Mouse (Mus musculus): Measurements from ENCODE around the gene Spn. TPM values are rescaled to one million over a fixed set of nuclear protein-coding genes. Genes with fewer than 3 reads are reported as not detected.

The Spn gene
- polyA plus RNA-seq, 1 experiment = 1.5 TPM

DNA sequence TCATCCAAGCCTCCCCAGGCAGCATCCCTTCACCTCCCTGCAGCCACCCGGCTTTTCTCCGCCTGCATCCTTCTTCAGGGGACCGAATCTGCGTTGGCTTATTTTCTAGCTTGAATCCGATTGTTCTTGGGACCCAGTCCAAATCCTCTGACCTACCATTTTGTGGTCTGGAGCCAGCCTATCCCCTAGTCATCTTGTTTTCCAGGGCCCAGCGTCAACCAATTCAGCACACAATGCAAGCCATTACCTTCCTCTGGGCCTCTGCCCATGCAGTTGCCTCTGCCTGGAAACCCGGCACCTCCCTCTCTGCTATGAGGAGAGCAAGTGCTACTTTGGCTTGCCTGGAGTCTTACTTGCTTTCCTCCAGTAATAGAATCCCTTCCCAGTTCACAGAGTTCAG, 32.1 kb downstream of the Spn start:
- Histone ChIP-seq H3K9me3 (replicated peaks; ENCODE audit: control insufficient read depth, insufficient read depth, low read length, poor library complexity, severe bottlenecking) (no peaks in the 10 kb centered on the region), H3K36me3 (ENCODE audit: control insufficient read depth, insufficient read depth, low read length, poor library complexity, severe bottlenecking) (no peaks in the 10 kb centered on the region), H3K4me3 (ENCODE audit: low read depth, low read length) (no peak overlapping the region), H3K9ac (ENCODE audit: low read depth, poor library complexity, severe bottlenecking) (no peak overlapping the region), H3K27me3 (ENCODE audit: control insufficient read depth, insufficient read depth, low read length, poor library complexity, severe bottlenecking) (no peaks in the 10 kb centered on the region), H3K4me1 (ENCODE audit: control insufficient read depth, insufficient read depth, low read length) (peaks cover 5% of the 10 kb centered on the region), H3K27ac (ENCODE audit: insufficient read depth, low read length) (no peak overlapping the region)
- no peak for TF ChIP-seq CTCF (IDR thresholded peaks at IDR 0.05; ENCODE audit: low read depth, low read length)
- no peak for TF ChIP-seq EP300 (IDR thresholded peaks at IDR 0.05; ENCODE audit: insufficient read depth, low read depth, low read length)
- no peak for TF ChIP-seq POLR2A (IDR thresholded peaks at IDR 0.05; ENCODE audit: insufficient read depth, low read length)

DNA sequence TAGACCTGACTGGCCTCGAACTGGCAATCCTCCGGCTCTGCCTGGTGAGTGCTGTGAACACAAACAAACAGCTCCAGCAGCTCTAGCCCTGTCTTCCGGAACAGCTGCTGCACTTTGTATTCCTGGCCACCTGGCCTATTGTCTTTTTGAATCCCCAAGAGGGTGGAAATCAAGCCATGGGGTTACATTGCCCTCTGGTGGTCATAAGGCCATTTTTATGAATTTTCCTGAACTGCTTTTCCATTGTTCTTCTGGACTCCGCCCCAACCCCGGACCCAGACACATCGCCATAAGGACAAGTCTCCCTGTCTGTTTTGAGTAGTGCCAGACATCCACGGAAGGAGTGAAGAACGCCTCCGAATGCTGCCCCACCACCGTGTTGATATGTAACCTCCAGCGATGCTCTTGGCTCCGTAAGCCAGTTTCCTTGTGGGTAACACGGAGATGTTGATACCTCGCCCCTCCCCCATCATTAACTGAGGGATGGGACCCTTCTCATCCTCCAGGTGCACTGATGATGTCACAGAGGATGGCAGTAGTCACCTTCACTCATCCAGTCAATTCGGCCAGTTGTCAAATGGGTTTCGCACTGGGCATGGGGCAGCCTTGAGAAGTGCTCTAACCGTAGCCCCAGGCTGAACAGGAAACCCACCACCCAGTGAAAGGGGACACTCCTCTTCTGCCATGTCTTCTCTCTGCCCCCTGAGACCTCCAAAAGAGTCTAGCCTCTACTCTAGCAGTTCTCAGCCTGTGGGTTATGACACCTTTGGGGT, 32.9 kb downstream of the Spn start:
- Histone ChIP-seq H3K4me3 (ENCODE audit: low read depth, low read length) (peak overlapping the region; percentile 67), H3K9me3 (replicated peaks; ENCODE audit: control insufficient read depth, insufficient read depth, low read length, poor library complexity, severe bottlenecking) (no peaks in the 10 kb centered on the region), H3K27ac (ENCODE audit: insufficient read depth, low read length) (peak overlapping the region; percentile 52), H3K36me3 (ENCODE audit: control insufficient read depth, insufficient read depth, low read length, poor library complexity, severe bottlenecking) (no peaks in the 10 kb centered on the region), H3K9ac (ENCODE audit: low read depth, poor library complexity, severe bottlenecking) (0 out of 2 replicates have a peak overlapping the region, but pooled peaks have one; percentile 11), H3K27me3 (ENCODE audit: control insufficient read depth, insufficient read depth, low read length, poor library complexity, severe bottlenecking) (no peaks in the 10 kb centered on the region), H3K4me1 (ENCODE audit: control insufficient read depth, insufficient read depth, low read length) (peaks cover 5% of the 10 kb centered on the region)
- TF ChIP-seq CTCF (IDR thresholded peaks at IDR 0.05; ENCODE audit: low read depth, low read length) (peak; percentile 42), EP300 (IDR thresholded peaks at IDR 0.05; ENCODE audit: insufficient read depth, low read depth, low read length) (peak; percentile 82), POLR2A (IDR thresholded peaks at IDR 0.05; ENCODE audit: insufficient read depth, low read length) (no peak)

- Histone ChIP-seq H3K4me3 (ENCODE audit: low read depth, low read length) (no peak overlapping the region), H3K27ac (ENCODE audit: insufficient read depth, low read length) (peak overlapping the region; percentile 52), H3K9ac (ENCODE audit: low read depth, poor library complexity, severe bottlenecking) (no peak overlapping the region), H3K4me1 (ENCODE audit: control insufficient read depth, insufficient read depth, low read length) (peaks cover 5% of the 10 kb centered on the region), H3K9me3 (replicated peaks; ENCODE audit: control insufficient read depth, insufficient read depth, low read length, poor library complexity, severe bottlenecking) (no peaks in the 10 kb centered on the region), H3K36me3 (ENCODE audit: control insufficient read depth, insufficient read depth, low read length, poor library complexity, severe bottlenecking) (no peaks in the 10 kb centered on the region), H3K27me3 (ENCODE audit: control insufficient read depth, insufficient read depth, low read length, poor library complexity, severe bottlenecking) (no peaks in the 10 kb centered on the region)
- TF ChIP-seq POLR2A (IDR thresholded peaks at IDR 0.05; ENCODE audit: insufficient read depth, low read length) (no peak), CTCF (IDR thresholded peaks at IDR 0.05; ENCODE audit: low read depth, low read length) (peak; percentile 48)
These were observed 33.7 kb downstream of the Spn start for GRCm38 (mm10) chr7:127103960-127104359.

GRCm38 (mm10) chr7:127102148-127102547, 35.5 kb downstream of the Spn start:
- H3K36me3 ChIP-seq (ENCODE audit: control insufficient read depth, insufficient read depth, low read length, poor library complexity, severe bottlenecking) = no peaks in the 10 kb centered on the region
- H3K27me3 ChIP-seq (ENCODE audit: control insufficient read depth, insufficient read depth, low read length, poor library complexity, severe bottlenecking) = no peaks in the 10 kb centered on the region
- peaks cover 5% of the 10 kb centered on the region for H3K4me1 ChIP-seq (ENCODE audit: control insufficient read depth, insufficient read depth, low read length)
- no peak overlapping the region for H3K27ac ChIP-seq (ENCODE audit: insufficient read depth, low read length)
- no peak overlapping the region for H3K4me3 ChIP-seq (ENCODE audit: low read depth, low read length)
- TF ChIP-seq CTCF (IDR thresholded peaks at IDR 0.05; ENCODE audit: low read depth, low read length) (no peak), EP300 (IDR thresholded peaks at IDR 0.05; ENCODE audit: insufficient read depth, low read depth, low read length) (no peak), POLR2A (IDR thresholded peaks at IDR 0.05; ENCODE audit: insufficient read depth, low read length) (no peak)
- H3K9me3 ChIP-seq (replicated peaks; ENCODE audit: control insufficient read depth, insufficient read depth, low read length, poor library complexity, severe bottlenecking) = no peaks in the 10 kb centered on the region
- no peak overlapping the region for H3K9ac ChIP-seq (ENCODE audit: low read depth, poor library complexity, severe bottlenecking)

- Histone ChIP-seq H3K27ac (ENCODE audit: insufficient read depth, low read length) (no peak overlapping the region), H3K4me1 (ENCODE audit: control insufficient read depth, insufficient read depth, low read length) (peaks cover 3% of the 10 kb centered on the region), H3K9ac (ENCODE audit: low read depth, poor library complexity, severe bottlenecking) (no peak overlapping the region), H3K9me3 (replicated peaks; ENCODE audit: control insufficient read depth, insufficient read depth, low read length, poor library complexity, severe bottlenecking) (no peaks in the 10 kb centered on the region), H3K27me3 (ENCODE audit: control insufficient read depth, insufficient read depth, low read length, poor library complexity, severe bottlenecking) (no peaks in the 10 kb centered on the region), H3K36me3 (ENCODE audit: control insufficient read depth, insufficient read depth, low read length, poor library complexity, severe bottlenecking) (no peaks in the 10 kb centered on the region), H3K4me3 (ENCODE audit: low read depth, low read length) (no peak overlapping the region)
- TF ChIP-seq CTCF (IDR thresholded peaks at IDR 0.05; ENCODE audit: low read depth, low read length) (no peak), POLR2A (IDR thresholded peaks at IDR 0.05; ENCODE audit: insufficient read depth, low read length) (no peak), EP300 (IDR thresholded peaks at IDR 0.05; ENCODE audit: insufficient read depth, low read depth, low read length) (no peak)
These were observed 36.1 kb downstream of the Spn start for GRCm38 (mm10) chr7:127101451-127102016.

- no peaks in the 10 kb centered on the region for H3K27me3 ChIP-seq (ENCODE audit: control insufficient read depth, insufficient read depth, low read length, poor library complexity, severe bottlenecking)
- H3K4me3 ChIP-seq (ENCODE audit: low read depth, low read length) = no peak overlapping the region
- no peak overlapping the region for H3K27ac ChIP-seq (ENCODE audit: insufficient read depth, low read length)
- no peaks in the 10 kb centered on the region for H3K36me3 ChIP-seq (ENCODE audit: control insufficient read depth, insufficient read depth, low read length, poor library complexity, severe bottlenecking)
- H3K9me3 ChIP-seq (replicated peaks; ENCODE audit: control insufficient read depth, insufficient read depth, low read length, poor library complexity, severe bottlenecking) = no peaks in the 10 kb centered on the region
- no peaks in the 10 kb centered on the region for H3K4me1 ChIP-seq (ENCODE audit: control insufficient read depth, insufficient read depth, low read length)
- H3K9ac ChIP-seq (ENCODE audit: low read depth, poor library complexity, severe bottlenecking) = no peak overlapping the region
- no peak for TF ChIP-seq CTCF (IDR thresholded peaks at IDR 0.05; ENCODE audit: low read depth, low read length)
- no peak for TF ChIP-seq EP300 (IDR thresholded peaks at IDR 0.05; ENCODE audit: insufficient read depth, low read depth, low read length)
These were observed 38.1 kb downstream of the Spn start for GRCm38 (mm10) chr7:127099528-127099927.
